Mouse (Mus musculus) megakaryocyte-erythroid progenitor cell, adult 5-6 weeks (primary cell): Measurements from ENCODE around the gene Chchd4. TPM values are rescaled to one million over a fixed set of nuclear protein-coding genes. Genes with fewer than 3 reads are reported as not detected.

ENCODE experiments used
- ATAC-seq: replicated peaks from 2 replicates; pipeline ENCODE4 v1.8.0; 2016; ENCODE audit warnings: mild to moderate bottlenecking, inconsistent platforms; ENCODE audit not compliant: severe bottlenecking, poor library complexity, low FRiP score, low TSS enrichment
- total RNA-seq, 2 experiments: library from RNA; stranded (forward) in 1 of 2; stranded (reverse) in 1 of 2; fragments of 200-1000, 215-1000 nt in 1 of 2; fragments of >200 nt in 1 of 2; fragmentation: Nextera tagmentation in 1 of 2; gene quantifications; 2 replicates each; pipeline ENCODE4 v1.2.3; 2014 to 2017

Chchd4 gene
- total RNA-seq (2014; fragmentation: Nextera tagmentation) (23.1 and 26.8 TPM in 2 replicates), total RNA-seq (2017) (24.1 and 24.9 TPM in 2 replicates)

- peak; percentile 85 for ATAC-seq
These were observed at the start of gene Chchd4, which contains the start of gene Tmem43 for GRCm38 (mm10) chr6:91472868-91473804. Chchd4 (minus strand) TSS chr6:91473546. Tmem43 (plus strand) TSS chr6:91473703.

GRCm38 (mm10) chr6:91522816-91523215 is 49.5 kb upstream of the Chchd4 start:
- ATAC-seq: no peak

- ATAC-seq: no peak
These were observed 45.2 kb upstream of the Chchd4 start for GRCm38 (mm10) chr6:91518454-91519020.

- ATAC-seq: peak; percentile 89
These were observed 42.5 kb upstream of the Chchd4 start, which contains the start of the genes Xpc and Lsm3 for GRCm38 (mm10) chr6:91515545-91516449. Xpc (minus strand) TSS chr6:91515888. Lsm3 (plus strand) TSS chr6:91515928.

- ATAC-seq: no peak
These were observed 41.5 kb upstream of the Chchd4 start for GRCm38 (mm10) chr6:91514737-91515362.

GRCm38 (mm10) chr6:91514135-91514534 is 40.8 kb upstream of the Chchd4 start:
- no peak for ATAC-seq

- no peak for ATAC-seq
These were observed 36.9 kb upstream of the Chchd4 start for GRCm38 (mm10) chr6:91510211-91510610.

GRCm38 (mm10) chr6:91509326-91509725 is 36.0 kb upstream of the Chchd4 start:
- ATAC-seq: peak; percentile 88

GRCm38 (mm10) chr6:91508041-91508440 is 34.7 kb upstream of the Chchd4 start:
- no peak for ATAC-seq

GRCm38 (mm10) chr6:91506036-91506435 is 32.7 kb upstream of the Chchd4 start:
- peak; percentile 51; the same call in 1 of the 2 replicates for ATAC-seq

GRCm38 (mm10) chr6:91503302-91503701 is 30.0 kb upstream of the Chchd4 start:
- ATAC-seq: no peak

GRCm38 (mm10) chr6:91494526-91494925 is 21.2 kb upstream of the Chchd4 start:
- ATAC-seq: no peak

GRCm38 (mm10) chr6:91493053-91493452 is 19.7 kb upstream of the Chchd4 start:
- no peak for ATAC-seq

GRCm38 (mm10) chr6:91491004-91491403 is 17.7 kb upstream of the Chchd4 start:
- no peak for ATAC-seq

- no peak for ATAC-seq
These were observed 16.5 kb upstream of the Chchd4 start for GRCm38 (mm10) chr6:91489872-91490271.

GRCm38 (mm10) chr6:91488496-91489212 is 15.3 kb upstream of the Chchd4 start:
- ATAC-seq: no peak

GRCm38 (mm10) chr6:91486736-91487453 is 13.5 kb upstream of the Chchd4 start:
- no peak for ATAC-seq

- no peak for ATAC-seq
These were observed 10.0 kb upstream of the Chchd4 start for GRCm38 (mm10) chr6:91483371-91483770.
